Mouse (Mus musculus) kidney, adult 2 months (tissue): ENCODE measurements around the gene Nars2. TPM values are rescaled to one million over a fixed set of nuclear protein-coding genes. Genes with fewer than 3 reads are reported as not detected.

Experiments used
- DNase-seq: peaks from one replicate; pipeline ENCODE4 v3.0.0; 2021
- H3K27ac ChIP-seq: fragments of 200-500 bp; 2 replicates; pipeline ENCODE4 v1.5.1; 2012; ENCODE audit warnings: low read depth, low read length, control low read depth, inconsistent platforms; ENCODE audit not compliant: insufficient read depth
- H3K27me3 ChIP-seq: fragments of 200-500 bp; replicated peaks from 2 replicates; pipeline ENCODE4 v1.6.1; 2012; ENCODE audit warnings: mild to moderate bottlenecking, moderate library complexity, low read length, inconsistent platforms; ENCODE audit not compliant: control insufficient read depth, insufficient read depth
- H3K36me3 ChIP-seq: fragments of 200-500 bp; 2 replicates; pipeline ENCODE4 v1.6.1; 2012; ENCODE audit warnings: mild to moderate bottlenecking, moderate library complexity, low read length, inconsistent platforms; ENCODE audit not compliant: control insufficient read depth, insufficient read depth
- H3K4me1 ChIP-seq: fragments of 200-500 bp; 2 replicates; pipeline ENCODE4 v1.6.1; 2011; ENCODE audit warnings: low read length; ENCODE audit not compliant: control insufficient read depth, insufficient read depth
- H3K4me3 ChIP-seq: fragments of 200-500 bp; 2 replicates; pipeline ENCODE4 v1.5.1; 2011; ENCODE audit warnings: mild to moderate bottlenecking, low read depth, low read length, control low read depth; ENCODE audit not compliant: insufficient read depth
- CTCF ChIP-seq: fragments of 200-500 bp; conservative IDR thresholded peaks from 2 replicates; pipeline ENCODE4 v1.5.1; 2011; ENCODE audit warnings: low read depth, mild to moderate bottlenecking, control low read depth, low read length, moderate library complexity, mixed read lengths; ENCODE audit not compliant: insufficient read depth, insufficient read length
- POLR2A ChIP-seq: fragments of 200-500 bp; IDR thresholded peaks from one replicate; pipeline ENCODE4 v1.6.1; 2011; ENCODE audit warnings: low read depth, low read length, control low read depth
- WGBS: fragments of 180-500 bp; shearing (Covaris S2); methylation state at CpG from one replicate; pipeline ENCODE4 v1.1.7; 2018; 5-methylcytosine and 5-hydroxymethylcytosine counted together
- polyA plus RNA-seq: library from polyadenylated mRNA; depleted of rRNA; stranded (reverse); fragments of >200 nt; gene quantifications from 2 replicates; pipeline ENCODE4 v1.2.3, GENCODE M21; 2012

The Nars2 gene
- polyA plus RNA-seq, 1 experiment = 5.2 TPM

DNA sequence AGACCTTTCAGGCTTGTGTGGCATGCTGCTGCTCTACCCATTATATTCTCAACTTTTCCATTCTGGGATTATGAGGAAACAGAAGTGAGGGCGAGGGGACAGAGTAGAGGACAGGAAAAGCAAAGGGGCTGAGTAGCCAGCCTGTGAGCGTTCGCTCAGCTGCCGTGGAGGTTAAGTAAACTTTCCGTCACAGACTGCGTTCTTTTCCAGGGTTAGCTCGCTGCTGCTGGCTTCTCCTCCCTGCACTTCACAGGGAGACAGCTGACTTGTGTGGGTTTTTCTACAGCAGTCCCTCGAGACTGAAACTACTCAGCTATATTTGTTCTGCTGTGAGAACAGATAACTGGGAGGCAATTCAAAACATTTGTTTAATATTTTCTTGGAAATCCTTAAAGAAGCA, 34.5 kb downstream of the Nars2 start:
- no peaks in the 10 kb centered on the region for H3K36me3 ChIP-seq
- peak; percentile 55 for DNase-seq
- H3K27me3 ChIP-seq = no peaks in the 10 kb centered on the region
- H3K27ac ChIP-seq = no peak overlapping the region
- H3K4me1 ChIP-seq = peaks cover 3% of the 10 kb centered on the region; the same call in 1 of the 2 replicates
- WGBS = 31% methylated on average over 8 of the region's 8 CpGs
- TF ChIP-seq CTCF = no peak
- no peak for TF ChIP-seq POLR2A
- no peak overlapping the region for H3K4me3 ChIP-seq

DNA sequence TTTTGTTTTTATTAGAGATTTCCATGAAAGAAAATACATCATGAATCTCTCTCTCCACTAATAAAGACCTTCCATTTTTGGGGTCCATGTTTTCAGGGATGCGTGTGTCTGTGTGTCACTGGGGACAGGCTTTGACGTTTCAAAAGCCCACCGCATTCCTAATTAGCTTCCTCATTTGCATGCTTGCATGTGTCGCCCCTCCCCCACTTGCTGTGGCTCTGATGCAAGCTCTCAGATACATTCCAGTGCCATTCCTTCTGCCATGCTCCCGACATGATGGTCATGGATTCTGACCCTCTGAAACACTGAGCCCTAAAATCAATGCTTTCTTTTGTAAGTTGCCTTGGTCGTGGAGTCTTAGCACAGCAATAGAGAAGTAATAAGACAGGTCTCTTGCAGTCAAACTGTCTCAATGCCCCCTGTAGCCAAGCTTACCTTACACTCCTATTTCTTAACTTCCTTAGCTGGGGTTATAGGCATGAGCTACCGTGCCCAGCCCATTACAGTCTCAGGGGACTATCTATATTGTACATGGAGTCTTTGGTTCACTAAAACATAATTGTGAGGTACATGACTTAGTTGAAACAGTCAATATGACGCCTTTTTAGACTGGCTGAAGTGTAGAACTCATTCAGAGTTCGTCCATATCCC, 35.6 kb downstream of the Nars2 start:
- no peak for TF ChIP-seq CTCF

DNA sequence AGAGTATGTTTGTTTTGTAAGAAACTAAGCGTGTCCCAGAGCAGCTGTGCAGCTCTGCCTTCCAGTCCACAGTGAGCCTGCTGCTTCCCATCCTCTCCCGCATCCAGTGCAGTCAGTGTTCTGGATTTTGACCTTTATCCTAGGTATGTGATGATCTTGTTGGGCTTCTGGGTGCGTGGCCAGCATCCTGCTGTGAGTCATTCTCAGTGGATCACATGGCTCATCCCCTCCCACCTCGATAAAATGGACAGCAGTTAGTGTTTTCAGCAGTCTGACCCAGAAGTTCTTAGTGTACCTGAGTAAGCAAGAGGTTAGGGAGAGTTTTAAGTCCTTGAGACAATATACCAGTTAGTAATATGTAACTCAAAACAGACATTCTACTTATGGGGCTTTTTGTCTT, 36.4 kb downstream of the Nars2 start:
- TF ChIP-seq CTCF = no peak
- TF ChIP-seq POLR2A = no peak
- Histone ChIP-seq H3K27me3 (no peaks in the 10 kb centered on the region), H3K4me3 (no peak overlapping the region), H3K4me1 (peaks cover 3% of the 10 kb centered on the region; the same call in 1 of the 2 replicates), H3K36me3 (no peaks in the 10 kb centered on the region), H3K27ac (no peak overlapping the region)
- WGBS = 53% methylated on average over 4 of the region's 4 CpGs
- DNase-seq = peak; percentile 42

More for the DNA sequence above, 35.6 kb downstream of the Nars2 start:
- Histone ChIP-seq H3K27ac (no peak overlapping the region), H3K4me1 (peaks cover 3% of the 10 kb centered on the region; the same call in 1 of the 2 replicates), H3K36me3 (no peaks in the 10 kb centered on the region), H3K27me3 (no peaks in the 10 kb centered on the region), H3K4me3 (no peak overlapping the region)
- no peak for DNase-seq
- 73% methylated on average over 9 of the region's 9 CpGs for WGBS

DNA sequence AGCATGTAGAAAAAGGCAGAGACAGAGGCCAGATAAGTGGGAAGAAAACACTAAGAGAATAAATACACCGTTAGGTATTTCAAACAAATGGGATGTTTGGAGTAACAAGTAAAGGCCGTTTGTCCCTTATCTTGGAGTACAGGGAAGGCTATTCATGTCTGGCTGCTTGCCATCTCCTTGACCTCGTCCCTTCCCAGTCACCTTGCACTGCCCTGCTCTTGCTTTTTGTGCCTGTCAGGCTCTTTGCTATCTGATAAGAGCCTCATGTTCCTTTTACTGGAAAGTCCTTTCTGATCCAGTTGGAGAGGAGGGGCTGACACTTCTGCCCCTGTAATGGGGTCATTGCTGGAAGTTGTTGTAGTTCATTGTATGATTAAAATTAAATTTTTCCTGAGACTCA, 61.7 kb downstream of the Nars2 start:
- 38% methylated on average over 3 of the region's 3 CpGs for WGBS
- H3K27ac ChIP-seq = no peak overlapping the region
- TF ChIP-seq CTCF (no peak), POLR2A (no peak)
- no peaks in the 10 kb centered on the region for H3K4me1 ChIP-seq
- no peak overlapping the region for H3K4me3 ChIP-seq
- DNase-seq = peak; percentile 10
- no peaks in the 10 kb centered on the region for H3K36me3 ChIP-seq
- no peaks in the 10 kb centered on the region for H3K27me3 ChIP-seq

DNA sequence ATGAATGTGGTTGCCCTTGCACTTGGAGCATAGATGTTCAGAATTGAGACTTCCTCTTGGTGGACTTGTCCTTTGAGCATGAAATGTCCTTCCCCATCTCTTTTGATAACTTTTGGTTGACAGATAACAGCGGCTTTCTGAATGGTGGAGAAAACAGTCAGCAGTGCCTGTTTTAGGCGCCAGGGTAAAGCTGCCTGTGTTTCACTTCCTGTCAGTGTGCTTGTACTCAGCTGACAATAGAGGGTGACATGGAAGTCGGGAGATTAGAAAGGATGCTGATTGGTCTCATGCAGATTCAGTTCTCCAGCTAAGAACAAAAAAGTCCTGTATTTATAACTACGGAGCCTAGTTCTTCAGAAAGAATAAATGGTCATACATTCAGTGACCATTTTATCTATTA, 66.7 kb downstream of the Nars2 start:
- H3K4me1 ChIP-seq = no peaks in the 10 kb centered on the region
- WGBS = 68% methylated on average over 4 of the region's 4 CpGs
- TF ChIP-seq CTCF (no peak), POLR2A (no peak)
- no peaks in the 10 kb centered on the region for H3K36me3 ChIP-seq
- H3K4me3 ChIP-seq = no peak overlapping the region
- DNase-seq = peak; percentile 8
- 0 out of 2 replicates have a peak overlapping the region, but pooled peaks have one; percentile 38 for H3K27ac ChIP-seq
- H3K27me3 ChIP-seq = no peaks in the 10 kb centered on the region

DNA sequence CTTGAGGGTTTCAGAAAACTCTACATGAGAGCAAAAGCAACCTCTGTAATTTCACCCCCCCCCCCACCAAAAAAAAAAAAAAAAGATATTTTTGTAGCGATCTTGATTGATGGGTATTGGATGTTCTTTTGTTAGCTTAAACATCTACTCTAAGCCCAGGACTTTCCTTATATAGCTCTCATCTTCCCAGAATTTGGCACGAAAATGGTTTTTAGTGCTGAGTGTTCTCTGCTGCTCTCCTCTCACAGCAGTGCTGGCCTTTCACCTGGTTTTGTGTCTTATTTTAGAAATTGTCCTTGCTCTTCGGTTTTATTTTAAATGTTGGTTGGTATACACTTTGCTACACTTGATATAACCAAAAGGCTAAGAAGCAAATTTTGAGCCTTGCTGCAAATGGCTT, 67.1 kb downstream of the Nars2 start:
- TF ChIP-seq POLR2A (no peak), CTCF (no peak)
- no peak for DNase-seq
- 53% methylated on average over 3 of the region's 3 CpGs for WGBS
- H3K4me1 ChIP-seq = no peaks in the 10 kb centered on the region
- no peak overlapping the region for H3K27ac ChIP-seq
- no peaks in the 10 kb centered on the region for H3K36me3 ChIP-seq
- no peaks in the 10 kb centered on the region for H3K27me3 ChIP-seq
- no peak overlapping the region for H3K4me3 ChIP-seq

DNA sequence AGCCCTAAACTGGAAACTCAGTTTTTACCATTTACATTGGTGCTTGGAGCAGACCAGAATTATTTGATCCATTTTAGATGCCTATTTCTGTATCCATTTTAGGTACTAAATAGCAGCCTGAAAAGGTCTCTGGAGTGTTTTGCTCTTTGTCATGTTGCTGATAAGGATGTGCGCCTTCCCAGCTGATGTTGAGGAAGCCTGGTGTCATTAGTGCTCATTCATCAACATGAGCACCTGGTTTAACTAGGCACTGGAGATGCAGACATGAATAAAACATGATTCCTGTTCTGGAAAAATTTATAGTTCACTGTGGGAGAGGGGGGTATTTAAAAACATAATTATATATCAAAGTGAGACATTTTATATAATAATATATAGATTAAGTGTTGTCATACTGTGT, 68.0 kb downstream of the Nars2 start:
- TF ChIP-seq CTCF = no peak
- TF ChIP-seq POLR2A = no peak
- Histone ChIP-seq H3K4me1 (no peaks in the 10 kb centered on the region), H3K27ac (no peak overlapping the region), H3K36me3 (no peaks in the 10 kb centered on the region), H3K4me3 (no peak overlapping the region), H3K27me3 (no peaks in the 10 kb centered on the region)
- WGBS = 77% methylated on average over 1 of the region's 1 CpGs
- DNase-seq = no peak

DNA sequence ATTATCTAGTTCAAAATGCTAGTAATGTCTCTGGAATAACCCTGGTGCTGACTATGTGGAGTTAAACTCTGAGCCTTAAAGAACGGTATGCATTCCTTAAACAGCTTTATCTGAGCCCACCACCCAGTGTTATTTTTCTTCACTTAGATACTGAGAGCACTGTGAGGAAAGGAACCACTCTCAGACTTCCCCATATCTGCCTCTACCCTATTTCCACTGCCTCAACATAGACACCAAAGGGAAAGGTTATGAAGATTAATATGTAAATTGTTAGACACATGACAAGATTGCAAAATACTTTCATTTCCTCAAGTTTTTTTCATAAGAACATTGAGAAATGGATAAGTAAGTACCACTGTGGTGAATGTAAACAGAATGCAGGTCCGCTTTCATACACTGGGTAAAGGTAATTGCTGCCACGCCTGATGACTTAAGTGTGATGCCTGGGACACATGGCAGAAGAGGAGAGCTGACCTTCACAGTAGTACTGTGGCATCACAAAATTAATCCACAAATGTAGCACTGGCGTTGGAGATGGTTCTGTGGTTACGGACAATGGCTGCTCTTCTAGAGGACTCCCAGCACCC, 75.6 kb downstream of the Nars2 start:
- Histone ChIP-seq H3K36me3 (no peaks in the 10 kb centered on the region), H3K4me3 (no peak overlapping the region), H3K27ac (no peak overlapping the region), H3K4me1 (no peaks in the 10 kb centered on the region), H3K27me3 (no peaks in the 10 kb centered on the region)
- TF ChIP-seq CTCF (no peak), POLR2A (no peak)
- DNase-seq = no peak
- 94% methylated on average over 5 of the region's 5 CpGs for WGBS
